Mouse (Mus musculus) olfactory bulb, adult 2 months (tissue): ENCODE results near the gene Ttc4.

Experiments used
- CTCF ChIP-seq: fragments of 200-500 bp; IDR thresholded peaks from 2 replicates; pipeline ENCODE4 v1.5.1; 2012; ENCODE audit warnings: low read depth, mild to moderate bottlenecking, low read length, moderate library complexity; ENCODE audit not compliant: insufficient read depth
- POLR2A ChIP-seq: fragments of 200-500 bp; IDR thresholded peaks from 2 replicates; pipeline ENCODE4 v1.6.1; 2012; ENCODE audit warnings: mild to moderate bottlenecking, low read depth, low read length, moderate library complexity; ENCODE audit not compliant: insufficient read depth

- TF ChIP-seq CTCF (no peak), POLR2A (no peak)
These were observed 29.2 kb upstream of the Ttc4 start for GRCm38 (mm10) chr4:106707957-106708356.
